Mouse (Mus musculus) ES-Bruce4 (cell line): ENCODE measurements around the gene Agtrap. TPM values are rescaled to one million over a fixed set of nuclear protein-coding genes. Genes with fewer than 3 reads are reported as not detected.
A peak's percentile ranks its signal among the peaks of the same experiment; 100 is the strongest.

Source experiments
- H3K27ac ChIP-seq: 2 replicates; pipeline ENCODE4 v1.5.1; 2012; ENCODE audit warnings: low read length, inconsistent platforms; ENCODE audit not compliant: insufficient read depth
- H3K27me3 ChIP-seq: 2 replicates; pipeline ENCODE4 v1.6.1; 2012; ENCODE audit warnings: mild to moderate bottlenecking, low read length, inconsistent platforms; ENCODE audit not compliant: control insufficient read depth, poor library complexity, insufficient read depth, severe bottlenecking
- H3K36me3 ChIP-seq: 2 replicates; pipeline ENCODE4 v1.6.1; 2012; ENCODE audit warnings: inconsistent platforms, mild to moderate bottlenecking, low read length, moderate library complexity; ENCODE audit not compliant: control insufficient read depth, poor library complexity, insufficient read depth, severe bottlenecking
- H3K4me1 ChIP-seq: one replicate; pipeline ENCODE4 v1.8.1; 2011; ENCODE audit warnings: low read length; ENCODE audit not compliant: control insufficient read depth, insufficient read depth
- H3K4me3 ChIP-seq: 2 replicates; pipeline ENCODE4 v1.5.1; 2011; ENCODE audit warnings: low read depth, mild to moderate bottlenecking, low read length
- H3K9ac ChIP-seq: 2 replicates; pipeline ENCODE4 v1.6.1; 2012; ENCODE audit warnings: low read depth, mild to moderate bottlenecking, inconsistent platforms; ENCODE audit not compliant: poor library complexity, severe bottlenecking
- H3K9me3 ChIP-seq: replicated peaks from 2 replicates; pipeline ENCODE4 v1.6.1; 2012; ENCODE audit warnings: mild to moderate bottlenecking, low read length, inconsistent platforms; ENCODE audit not compliant: control insufficient read depth, poor library complexity, insufficient read depth, severe bottlenecking
- CTCF ChIP-seq: IDR thresholded peaks from one replicate; pipeline ENCODE4 v1.8.1; 2011; ENCODE audit warnings: low read depth, low read length
- EP300 ChIP-seq: IDR thresholded peaks from 2 replicates; pipeline ENCODE4 v1.6.1; 2011; ENCODE audit warnings: low read depth, low read length; ENCODE audit not compliant: insufficient read depth
- POLR2A ChIP-seq: IDR thresholded peaks from one replicate; pipeline ENCODE4 v1.8.1; 2011; ENCODE audit warnings: low read length; ENCODE audit not compliant: insufficient read depth
- polyA plus RNA-seq: library from polyadenylated mRNA; stranded (reverse); fragments of >200 nt; gene quantifications from 2 replicates; pipeline ENCODE4 v1.2.4, GENCODE M21; 2011; ENCODE audit warnings: low read depth; ENCODE audit not compliant: missing spikeins, insufficient read depth, insufficient read length

Gene Agtrap
- polyA plus RNA-seq, 1 experiment, result 48.2 TPM

DNA sequence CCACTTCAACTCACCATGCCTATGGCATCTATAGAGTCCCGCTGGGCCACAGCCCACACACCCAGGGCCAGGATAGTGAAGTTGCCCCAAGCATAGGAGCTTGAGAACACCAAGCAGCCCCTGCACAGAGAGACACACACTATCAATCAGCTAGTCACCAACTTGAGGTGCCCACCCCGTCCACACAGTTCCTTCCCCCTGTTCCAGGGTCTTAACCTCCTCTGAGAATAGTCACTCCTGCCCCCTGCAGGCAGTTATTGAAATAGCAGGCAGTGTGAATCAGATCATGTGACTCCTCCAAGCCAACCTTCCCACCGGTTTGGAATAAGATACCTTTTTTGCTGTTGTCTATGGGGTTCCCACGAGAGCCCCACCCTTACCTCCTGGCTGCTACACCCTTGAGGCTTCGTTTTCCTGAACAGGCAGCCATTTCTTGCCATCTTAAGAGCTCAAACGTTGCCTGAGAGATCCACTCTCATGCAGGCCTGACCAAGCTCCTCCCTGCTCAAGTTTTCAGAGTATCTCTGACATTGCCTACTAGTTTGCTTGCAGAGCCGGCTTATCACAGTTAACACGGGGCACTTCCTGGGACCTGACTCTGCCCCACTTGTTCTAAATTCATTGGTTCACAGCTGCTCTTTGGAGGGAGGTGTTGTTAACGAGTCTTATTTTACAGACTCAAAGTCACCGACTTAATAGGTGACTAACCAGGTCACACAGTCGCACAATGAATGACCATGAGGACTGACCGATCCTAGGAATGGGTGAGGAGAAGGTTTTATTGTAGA is 5.4 kb downstream of the Agtrap start:
- Histone ChIP-seq H3K27me3 (no peaks in the 10 kb centered on the region), H3K4me1 (peaks cover 2% of the 10 kb centered on the region), H3K36me3 (peaks cover 34% of the 10 kb centered on the region), H3K9ac (peak overlapping the region; percentile 49), H3K4me3 (peak overlapping the region; percentile 31), H3K27ac (peak overlapping the region; percentile 95), H3K9me3 (no peaks in the 10 kb centered on the region)
- TF ChIP-seq EP300, result 0 out of 2 replicates have a peak, but pooled peaks have one; percentile 25
- TF ChIP-seq CTCF, result peak; percentile 52
- no peak for TF ChIP-seq POLR2A

DNA sequence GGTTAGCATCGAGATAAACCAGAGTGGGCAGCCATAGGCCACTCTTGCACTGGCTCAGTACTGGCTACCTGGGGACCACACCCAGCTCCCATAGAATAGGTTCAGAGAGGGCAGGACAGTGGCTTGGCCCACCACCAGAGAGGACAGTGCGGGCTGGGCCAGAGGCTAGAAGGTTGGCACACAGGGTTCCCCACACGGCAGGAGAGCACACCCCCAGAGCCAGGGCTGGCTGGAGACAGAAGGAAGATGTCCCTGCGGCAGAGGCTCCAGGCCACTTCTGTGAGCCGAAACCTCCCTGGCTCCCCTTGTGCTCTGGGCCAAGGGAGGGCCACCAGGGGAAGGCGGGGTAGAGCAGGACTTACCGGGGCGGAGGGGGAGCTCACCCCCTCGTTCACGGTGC is 6.6 kb downstream of the Agtrap start:
- H3K9me3 ChIP-seq, result no peaks in the 10 kb centered on the region
- H3K27ac ChIP-seq, result no peak overlapping the region
- peaks cover 34% of the 10 kb centered on the region for H3K36me3 ChIP-seq
- H3K4me3 ChIP-seq, result no peak overlapping the region
- H3K4me1 ChIP-seq, result peaks cover 2% of the 10 kb centered on the region
- H3K27me3 ChIP-seq, result no peaks in the 10 kb centered on the region
- H3K9ac ChIP-seq, result no peak overlapping the region
- TF ChIP-seq CTCF, result no peak

DNA sequence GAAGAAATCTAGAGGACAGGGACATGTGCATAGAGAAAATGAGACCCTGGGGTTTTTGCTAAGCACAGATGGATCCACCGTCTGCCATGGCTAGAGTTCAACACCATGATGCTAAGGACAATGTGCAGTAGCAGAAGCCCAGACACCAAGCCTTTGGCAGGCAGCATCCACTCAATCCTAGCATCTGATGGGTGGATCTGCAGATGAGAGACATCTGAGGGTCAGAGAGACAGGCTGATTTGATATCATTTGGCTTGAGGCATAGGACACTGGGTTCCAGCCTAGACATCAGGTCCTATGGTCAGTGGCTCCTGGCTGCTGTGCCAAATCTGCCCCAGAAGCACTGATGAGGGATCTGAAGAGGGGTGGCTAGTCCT is 7.2 kb downstream of the Agtrap start:
- Histone ChIP-seq H3K9me3 (no peaks in the 10 kb centered on the region), H3K4me3 (no peak overlapping the region), H3K27me3 (no peaks in the 10 kb centered on the region), H3K27ac (no peak overlapping the region), H3K4me1 (peaks cover 2% of the 10 kb centered on the region), H3K9ac (no peak overlapping the region), H3K36me3 (peaks cover 34% of the 10 kb centered on the region)
- TF ChIP-seq POLR2A, result no peak
- no peak for TF ChIP-seq EP300
- no peak for TF ChIP-seq CTCF

DNA sequence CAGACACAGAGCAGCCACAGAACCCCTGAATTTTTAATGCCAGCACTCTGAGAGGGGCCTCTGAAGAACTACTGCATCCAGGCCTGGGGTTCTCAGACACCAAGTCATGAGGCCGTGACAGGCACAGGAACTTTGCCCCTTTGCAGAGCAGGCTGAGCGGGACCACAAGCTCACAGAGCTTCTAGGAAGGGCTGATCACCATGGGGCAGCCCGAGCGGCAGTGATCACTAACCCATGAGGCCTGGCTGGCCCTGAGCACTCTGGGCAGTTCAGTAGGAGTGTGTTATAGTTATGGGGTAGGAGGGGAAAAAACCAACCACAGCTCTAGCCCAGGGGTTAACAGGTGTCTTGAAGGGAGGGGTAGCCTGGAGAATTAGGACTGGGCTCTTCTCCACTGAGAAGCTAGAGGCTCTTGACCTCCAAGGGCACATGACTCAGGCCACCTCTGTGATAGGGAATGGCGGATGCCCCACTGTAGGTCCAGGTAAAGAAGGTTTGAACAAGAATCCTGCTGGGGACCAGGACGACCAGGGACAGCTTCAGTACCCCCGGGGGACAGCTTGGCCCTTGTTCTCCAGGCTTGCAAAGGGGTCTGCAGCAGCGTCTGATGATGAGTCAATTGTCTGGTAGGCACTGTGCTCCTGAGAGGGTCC is 7.8 kb downstream of the Agtrap start:
- no peaks in the 10 kb centered on the region for H3K27me3 ChIP-seq
- H3K9me3 ChIP-seq, result no peaks in the 10 kb centered on the region
- peaks cover 2% of the 10 kb centered on the region for H3K4me1 ChIP-seq
- peaks cover 34% of the 10 kb centered on the region for H3K36me3 ChIP-seq
- no peak overlapping the region for H3K27ac ChIP-seq
- no peak overlapping the region for H3K9ac ChIP-seq
- TF ChIP-seq EP300 (no peak), POLR2A (no peak), CTCF (no peak)
- no peak overlapping the region for H3K4me3 ChIP-seq

DNA sequence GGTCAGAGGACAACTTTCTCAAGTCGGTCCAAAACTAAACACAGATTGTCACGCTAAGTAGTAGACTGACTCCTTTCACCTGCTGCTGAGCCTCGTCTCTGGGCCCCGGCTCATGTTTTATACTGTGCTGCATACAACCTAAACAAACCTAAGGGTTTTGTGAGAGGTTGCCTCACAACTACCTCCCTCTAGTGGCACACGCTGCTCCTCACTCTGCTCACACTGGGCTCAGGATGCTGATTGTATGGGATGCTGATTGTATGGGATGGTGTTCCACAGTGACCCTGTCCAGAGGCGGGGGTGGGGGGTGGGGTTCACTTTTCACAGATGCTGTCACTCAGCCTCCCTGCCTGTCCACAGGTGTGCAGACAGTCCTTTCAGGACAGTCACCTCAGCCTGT is 8.6 kb downstream of the Agtrap start:
- TF ChIP-seq CTCF, result peak; percentile 66
- TF ChIP-seq EP300, result no peak
- H3K27ac ChIP-seq, result no peak overlapping the region; the same call in 1 of the 2 replicates
- H3K27me3 ChIP-seq, result no peaks in the 10 kb centered on the region

DNA sequence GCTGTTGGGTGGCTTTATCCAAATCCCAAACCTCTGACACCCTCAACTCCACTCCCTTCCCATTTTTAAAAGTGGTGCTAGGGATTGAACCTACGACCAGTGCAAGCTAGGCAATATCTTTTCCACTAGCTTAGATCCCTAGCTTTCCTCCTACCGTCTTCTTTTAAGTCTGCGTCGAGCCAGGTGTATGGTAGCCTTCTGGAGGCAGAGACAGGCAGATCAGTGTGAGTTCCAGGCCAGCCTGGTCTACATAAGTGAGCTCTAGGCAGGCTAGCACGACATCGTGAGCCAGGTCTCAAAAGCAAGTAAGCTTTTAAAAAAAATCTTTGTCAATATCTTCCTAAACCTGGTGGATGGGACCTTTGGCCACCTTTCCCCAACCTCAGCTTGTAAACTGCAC is 11.9 kb downstream of the Agtrap start:
- Histone ChIP-seq H3K36me3 (peaks cover 14% of the 10 kb centered on the region), H3K27me3 (no peaks in the 10 kb centered on the region), H3K9me3 (no peaks in the 10 kb centered on the region), H3K4me3 (no peak overlapping the region), H3K27ac (no peak overlapping the region), H3K4me1 (peaks cover 4% of the 10 kb centered on the region), H3K9ac (peak overlapping the region; percentile 7; the same call in 1 of the 2 replicates)
- no peak for TF ChIP-seq CTCF
- no peak for TF ChIP-seq POLR2A
- TF ChIP-seq EP300, result no peak

More for the DNA sequence above, 8.6 kb downstream of the Agtrap start:
- H3K9ac ChIP-seq, result no peak overlapping the region
- H3K4me1 ChIP-seq, result peaks cover 4% of the 10 kb centered on the region
- H3K4me3 ChIP-seq, result no peak overlapping the region
- peaks cover 34% of the 10 kb centered on the region for H3K36me3 ChIP-seq
- no peaks in the 10 kb centered on the region for H3K9me3 ChIP-seq
